Mouse (Mus musculus) G1E (cell line): ENCODE measurements around the gene Morn1.

Experiments used
- CTCF ChIP-seq: IDR thresholded peaks from 2 replicates; pipeline ENCODE4 v1.5.1; 2012; ENCODE audit warnings: low read depth, low read length, inconsistent platforms, mixed read lengths
- GATA1 ChIP-seq: IDR thresholded peaks from 2 replicates; pipeline ENCODE4 v1.6.1; 2012; ENCODE audit warnings: borderline replicate concordance, low read length, inconsistent platforms, mixed read lengths
- GATA2 ChIP-seq: IDR thresholded peaks from 2 replicates; pipeline ENCODE4 v1.6.1; 2012; ENCODE audit warnings: low read depth, low read length, inconsistent platforms, borderline replicate concordance
- POLR2AphosphoS5 ChIP-seq: IDR thresholded peaks from 2 replicates; pipeline ENCODE4 v1.6.1; 2012; ENCODE audit warnings: low read depth, low read length, inconsistent platforms; ENCODE audit not compliant: insufficient replicate concordance
- TAL1 ChIP-seq: conservative IDR thresholded peaks from 2 replicates; pipeline ENCODE4 v1.6.1; 2012; ENCODE audit warnings: low read depth, low read length, inconsistent platforms, mixed read lengths

DNA sequence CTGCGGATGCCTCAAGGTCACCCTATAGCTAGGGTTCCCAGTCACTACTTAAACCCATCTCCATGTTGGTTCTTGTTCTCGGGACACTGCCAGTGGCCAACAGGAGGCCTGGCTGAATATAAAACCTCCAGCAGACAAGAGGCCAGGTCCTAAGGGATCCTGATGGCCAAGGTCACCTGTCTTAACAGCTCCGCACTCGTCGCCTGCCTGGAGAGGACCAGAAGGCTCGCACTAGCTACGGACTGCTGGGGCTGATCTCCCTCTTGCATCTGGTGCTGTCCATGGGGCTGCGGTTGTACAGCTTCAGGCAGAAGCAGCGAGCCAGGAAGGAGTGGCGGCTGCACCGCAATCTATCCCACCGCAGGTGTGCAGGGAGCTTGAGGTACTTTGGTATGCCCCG lies 16.2 kb upstream of the Morn1 start:
- TF ChIP-seq CTCF (no peak), GATA1 (no peak), TAL1 (no peak), GATA2 (no peak), POLR2AphosphoS5 (no peak; the same call in 1 of the 2 replicates)
